Mouse (Mus musculus) heart, embryonic 15.5 days (tissue): ENCODE results near the gene Mdga1. TPM values are rescaled to one million over a fixed set of nuclear protein-coding genes. Genes with fewer than 3 reads are reported as not detected.

Source experiments
- ATAC-seq: fragments of 200-750 bp; cut with Nextera tagmentation; replicated peaks from 2 replicates; pipeline ENCODE4 v1.8.0; 2017; ENCODE audit warnings: low read depth, moderate TSS enrichment; ENCODE audit not compliant: insufficient number of reproducible peaks, insufficient read depth, low FRiP score
- H3K27ac ChIP-seq: fragments of 300-500 bp; sonication (generic); 2 replicates; pipeline ENCODE4 v1.5.1; 2015; ENCODE audit warnings: mild to moderate bottlenecking, inconsistent platforms
- H3K27me3 ChIP-seq: fragments of 300-500 bp; sonication (generic); 2 replicates; pipeline ENCODE4 v1.6.1; 2015; ENCODE audit warnings: inconsistent platforms
- H3K36me3 ChIP-seq: fragments of 300-500 bp; sonication (generic); 2 replicates; pipeline ENCODE4 v1.6.1; 2015; ENCODE audit warnings: mild to moderate bottlenecking, inconsistent platforms
- H3K4me1 ChIP-seq: fragments of 300-500 bp; sonication (generic); replicated peaks from 2 replicates; pipeline ENCODE4 v1.6.1; 2015; ENCODE audit warnings: inconsistent platforms
- H3K4me2 ChIP-seq: fragments of 300-500 bp; sonication (generic); 2 replicates; pipeline ENCODE4 v1.6.1; 2015; ENCODE audit warnings: inconsistent platforms, mild to moderate bottlenecking, moderate library complexity
- H3K4me3 ChIP-seq: fragments of 300-500 bp; sonication (generic); 2 replicates; pipeline ENCODE4 v1.5.1; 2015; ENCODE audit warnings: mild to moderate bottlenecking, inconsistent platforms
- H3K9ac ChIP-seq: fragments of 300-500 bp; sonication (generic); 2 replicates; pipeline ENCODE4 v1.6.1; 2015; ENCODE audit warnings: mild to moderate bottlenecking, inconsistent platforms
- H3K9me3 ChIP-seq: fragments of 300-500 bp; sonication (generic); replicated peaks from 2 replicates; pipeline ENCODE4 v1.6.1; 2016; ENCODE audit warnings: inconsistent platforms
- WGBS: fragments of 180-500 bp; shearing (Covaris S2); methylation state at CpG from one replicate; pipeline ENCODE4 v1.1.7; 2015; ENCODE audit warnings: mixed read lengths; 5-methylcytosine and 5-hydroxymethylcytosine counted together
- polyA plus RNA-seq: library from polyadenylated mRNA; unstranded; fragments of >200 nt; fragmentation: Nextera tagmentation; extraction: Ambion mirVana; gene quantifications from 2 replicates; pipeline ENCODE4 v1.2.1, GENCODE M21; 2015

Gene Mdga1
- polyA plus RNA-seq, 1 experiment from 2014 or later, result 4.2 TPM

DNA sequence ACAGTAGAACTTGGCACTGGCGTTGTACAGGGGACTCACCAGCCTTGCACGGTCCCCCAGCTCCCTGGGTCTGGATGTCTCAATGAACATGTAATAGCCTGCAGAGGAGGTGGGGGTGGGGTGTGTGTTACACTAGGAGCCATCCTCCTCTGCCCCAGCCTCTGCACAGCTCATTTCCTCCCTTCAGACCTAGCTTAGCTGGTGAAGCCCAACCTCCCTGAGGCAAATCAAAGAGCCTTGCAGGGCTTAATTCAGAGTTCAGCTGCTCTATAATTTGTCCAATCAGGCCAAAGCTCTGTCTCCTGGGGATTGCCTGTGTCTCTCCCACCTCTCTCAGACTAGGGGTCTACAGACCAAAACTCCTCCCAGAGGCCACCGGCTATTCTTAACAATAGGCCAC, 131.9 kb downstream of the Mdga1 start:
- H3K4me3 ChIP-seq, result no peak overlapping the region
- no peaks in the 10 kb centered on the region for H3K36me3 ChIP-seq
- H3K4me1 ChIP-seq, result peaks cover 17% of the 10 kb centered on the region
- no peak; the same call in 1 of the 2 replicates for ATAC-seq
- no peak overlapping the region for H3K9ac ChIP-seq
- H3K9me3 ChIP-seq, result no peaks in the 10 kb centered on the region
- H3K27me3 ChIP-seq, result no peaks in the 10 kb centered on the region
- WGBS, result 40% methylated on average over 3 of the region's 3 CpGs
- no peak overlapping the region for H3K4me2 ChIP-seq
- H3K27ac ChIP-seq, result no peak overlapping the region

DNA sequence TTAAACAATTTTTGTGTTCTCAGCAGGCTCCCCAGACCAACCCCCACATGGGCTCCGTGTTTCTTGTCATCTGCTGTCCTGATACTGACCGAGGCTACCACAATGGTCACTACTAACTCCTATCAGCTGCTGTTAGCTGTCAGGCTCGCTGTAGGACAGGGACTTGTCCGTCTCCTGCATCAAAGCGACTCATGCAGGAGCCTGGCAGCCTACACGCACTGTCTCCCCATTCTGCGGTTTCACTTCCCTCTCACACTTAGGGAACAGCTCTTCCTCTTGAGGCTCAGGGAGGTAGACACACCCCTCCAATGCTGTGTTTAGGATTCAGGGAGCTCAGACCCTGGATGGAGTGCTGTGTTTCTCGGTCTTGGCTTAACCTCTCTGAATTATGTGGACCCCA, 132.4 kb downstream of the Mdga1 start:
- no peak overlapping the region for H3K9ac ChIP-seq
- 49% methylated on average over 8 of the region's 8 CpGs for WGBS
- H3K27me3 ChIP-seq, result no peaks in the 10 kb centered on the region
- H3K4me3 ChIP-seq, result no peak overlapping the region
- no peak overlapping the region for H3K4me2 ChIP-seq
- no peaks in the 10 kb centered on the region for H3K36me3 ChIP-seq
- H3K9me3 ChIP-seq, result no peaks in the 10 kb centered on the region
- ATAC-seq, result no peak
- no peak overlapping the region for H3K27ac ChIP-seq
- peaks cover 16% of the 10 kb centered on the region for H3K4me1 ChIP-seq

DNA sequence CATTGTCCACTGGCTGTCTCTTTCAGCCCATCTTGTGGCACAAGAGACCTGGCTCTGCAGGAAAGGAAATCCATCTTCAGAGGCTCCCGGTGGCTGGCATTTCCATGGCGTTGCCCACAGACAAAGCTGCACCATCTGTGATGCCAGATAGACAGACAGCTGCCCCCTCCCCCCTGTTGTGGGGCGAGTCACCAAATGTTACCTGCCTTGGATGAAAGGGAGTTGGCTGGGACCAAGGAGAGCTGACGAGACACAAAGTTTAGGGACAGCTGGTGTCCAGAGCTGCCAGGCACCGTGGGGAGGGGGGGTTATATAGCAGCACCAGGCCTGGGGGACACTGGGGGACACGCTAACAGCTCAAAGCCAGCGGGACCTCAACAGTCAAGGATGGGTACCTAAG, 135.1 kb downstream of the Mdga1 start:
- H3K27me3 ChIP-seq, result no peaks in the 10 kb centered on the region
- H3K9me3 ChIP-seq, result no peaks in the 10 kb centered on the region
- ATAC-seq, result no peak
- 74% methylated on average over 7 of the region's 7 CpGs for WGBS
- H3K27ac ChIP-seq, result no peak overlapping the region
- H3K4me3 ChIP-seq, result no peak overlapping the region
- H3K9ac ChIP-seq, result no peak overlapping the region
- no peak overlapping the region for H3K4me2 ChIP-seq
- H3K36me3 ChIP-seq, result no peaks in the 10 kb centered on the region
- H3K4me1 ChIP-seq, result peaks cover 4% of the 10 kb centered on the region; the same call in 1 of the 2 replicates

DNA sequence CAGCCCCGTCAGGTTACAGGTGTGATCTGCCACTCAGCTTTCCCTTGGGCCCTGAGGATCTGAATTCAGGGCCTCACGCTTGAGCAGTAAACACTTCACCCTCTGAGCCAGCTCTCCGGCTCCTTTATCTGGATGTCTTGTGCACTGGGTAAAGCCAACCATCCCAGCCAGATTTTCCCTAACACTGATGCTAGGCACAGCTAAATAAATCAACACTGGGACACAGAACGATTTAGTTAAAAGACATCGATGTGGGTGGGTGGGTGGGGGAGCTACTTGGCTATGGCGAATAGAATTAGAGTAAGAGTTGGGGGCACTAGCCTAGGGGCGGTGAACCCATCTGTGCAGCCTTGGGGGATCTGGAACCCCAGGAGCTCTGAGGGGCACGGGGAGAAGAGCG, 135.6 kb downstream of the Mdga1 start:
- Histone ChIP-seq H3K36me3 (no peaks in the 10 kb centered on the region), H3K4me2 (no peak overlapping the region), H3K4me3 (no peak overlapping the region), H3K9ac (no peak overlapping the region), H3K27me3 (no peaks in the 10 kb centered on the region), H3K27ac (no peak overlapping the region), H3K9me3 (no peaks in the 10 kb centered on the region), H3K4me1 (peaks cover 4% of the 10 kb centered on the region; the same call in 1 of the 2 replicates)
- ATAC-seq, result no peak
- 88% methylated on average over 9 of the region's 9 CpGs for WGBS

DNA sequence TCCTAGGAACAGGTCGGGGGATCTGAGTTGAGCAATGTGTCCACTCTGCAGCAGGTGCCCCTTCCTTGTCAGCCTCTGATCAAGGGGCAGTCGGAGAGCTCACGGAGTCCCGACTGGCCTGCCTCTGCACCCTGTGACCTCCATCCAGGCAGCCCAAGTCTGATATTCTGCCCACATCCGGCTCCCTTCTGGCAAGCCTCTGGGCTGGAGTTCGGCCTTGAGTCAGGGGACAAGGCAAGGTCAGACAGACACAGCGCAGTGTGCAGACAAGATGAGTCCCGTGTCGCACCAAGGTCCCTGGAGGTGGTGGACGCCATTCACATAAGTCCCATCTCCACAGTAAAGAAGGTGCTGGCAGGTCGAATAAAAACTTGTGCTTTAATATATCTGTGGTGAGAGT, 138.2 kb downstream of the Mdga1 start:
- H3K27ac ChIP-seq, result no peak overlapping the region
- no peak overlapping the region for H3K4me3 ChIP-seq
- H3K36me3 ChIP-seq, result no peaks in the 10 kb centered on the region
- H3K4me2 ChIP-seq, result no peak overlapping the region
- H3K4me1 ChIP-seq, result no peaks in the 10 kb centered on the region
- no peaks in the 10 kb centered on the region for H3K9me3 ChIP-seq
- H3K27me3 ChIP-seq, result no peaks in the 10 kb centered on the region
- 75% methylated on average over 11 of the region's 11 CpGs for WGBS
- no peak for ATAC-seq
- H3K9ac ChIP-seq, result no peak overlapping the region

DNA sequence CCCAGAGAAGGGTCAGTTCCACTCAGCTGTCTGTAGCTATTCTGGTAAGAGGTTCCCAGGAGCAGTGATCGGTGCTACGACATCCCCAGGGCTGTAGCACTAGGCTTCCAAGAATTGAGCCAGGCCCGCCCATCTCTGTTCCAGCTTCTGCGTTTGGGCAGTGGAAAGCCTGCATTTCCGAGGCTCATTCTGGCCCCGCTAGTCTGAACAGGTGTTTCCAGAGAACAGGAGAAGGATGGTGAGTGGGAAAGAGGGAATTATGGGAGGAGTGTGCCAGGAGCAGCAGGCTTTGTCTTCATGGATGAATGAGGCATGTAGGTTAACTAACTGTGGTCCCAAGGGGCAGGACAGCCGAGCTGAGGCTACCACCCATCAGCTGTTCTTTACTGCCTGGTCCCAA, 140.8 kb downstream of the Mdga1 start:
- Histone ChIP-seq H3K9ac (no peak overlapping the region), H3K36me3 (no peaks in the 10 kb centered on the region), H3K9me3 (no peaks in the 10 kb centered on the region), H3K4me1 (peaks cover 10% of the 10 kb centered on the region), H3K4me2 (no peak overlapping the region), H3K27ac (no peak overlapping the region), H3K4me3 (no peak overlapping the region), H3K27me3 (no peaks in the 10 kb centered on the region)
- 76% methylated on average over 7 of the region's 7 CpGs for WGBS
- no peak for ATAC-seq

DNA sequence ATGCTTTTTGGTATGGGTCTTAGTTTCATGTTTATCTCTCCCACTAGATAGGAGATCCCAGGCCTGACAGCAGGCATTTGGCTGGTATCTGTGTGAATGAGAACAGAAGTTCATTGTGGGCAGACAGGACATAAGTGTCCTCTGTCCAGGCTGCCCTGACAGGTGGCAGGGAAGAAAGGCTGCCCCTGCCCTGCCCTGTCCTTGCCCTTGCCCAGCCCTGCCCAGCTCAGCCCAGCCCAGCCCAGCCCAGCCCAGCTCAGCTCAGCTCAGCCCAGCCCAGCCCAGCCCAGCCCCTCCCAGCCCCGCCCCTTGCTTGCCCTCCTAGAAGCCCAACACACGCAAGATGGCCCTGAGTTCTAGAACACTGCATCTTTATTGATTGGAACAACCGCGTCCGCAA, 142.3 kb downstream of the Mdga1 start:
- Histone ChIP-seq H3K9me3 (no peaks in the 10 kb centered on the region), H3K4me3 (no peak overlapping the region), H3K4me1 (peaks cover 21% of the 10 kb centered on the region), H3K36me3 (no peaks in the 10 kb centered on the region), H3K27ac (no peak overlapping the region), H3K4me2 (no peak overlapping the region), H3K9ac (no peak overlapping the region), H3K27me3 (no peaks in the 10 kb centered on the region)
- 71% methylated on average over 5 of the region's 5 CpGs for WGBS
- ATAC-seq, result no peak

DNA sequence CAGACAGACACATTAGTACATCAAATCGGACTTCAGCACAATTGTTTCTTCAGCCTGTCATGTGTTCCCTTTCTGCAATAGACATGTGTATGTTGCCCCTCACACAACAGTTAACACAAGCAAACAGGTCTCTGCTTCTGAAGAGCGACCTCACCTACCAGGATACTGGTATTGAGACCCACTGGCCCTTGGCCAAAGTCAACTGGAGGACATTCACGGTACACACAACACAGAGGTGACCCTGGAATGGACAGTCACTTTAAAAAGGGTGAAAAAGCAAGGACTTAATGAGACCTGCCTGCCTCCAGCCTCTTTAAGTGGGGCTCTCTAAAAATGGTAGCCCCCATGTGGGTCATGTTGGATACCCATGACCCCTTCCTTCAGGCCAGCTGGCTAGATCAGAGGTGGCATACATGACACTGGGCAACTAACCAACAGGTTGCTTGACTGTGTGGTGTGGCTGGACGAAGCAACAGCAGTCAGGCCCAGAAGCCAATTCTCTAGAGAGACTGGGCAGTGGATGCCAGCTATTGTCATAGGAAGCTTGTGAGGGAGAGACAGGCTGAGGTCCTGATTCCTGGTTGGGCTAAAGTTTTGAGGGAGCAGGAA, 145.3 kb downstream of the Mdga1 start:
- H3K27ac ChIP-seq, result peak overlapping the region; percentile 85

DNA sequence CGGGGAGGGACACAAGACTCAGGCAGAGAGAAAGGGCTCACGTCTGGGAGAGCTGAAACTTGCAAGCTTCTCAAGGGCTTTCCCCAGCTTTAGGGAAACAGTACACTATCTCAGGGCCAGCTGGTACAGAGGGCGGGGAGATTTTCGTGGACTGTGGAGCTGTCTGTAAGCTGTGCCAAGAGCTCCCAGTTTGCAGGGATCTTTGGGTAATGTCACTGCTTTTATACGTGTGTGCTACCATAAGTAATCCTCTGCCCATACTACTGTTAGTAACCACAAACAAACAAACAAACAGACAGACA, 145.7 kb downstream of the Mdga1 start:
- peak overlapping the region; percentile 85 for H3K27ac ChIP-seq
- no peak for ATAC-seq
- H3K9ac ChIP-seq, result no peak overlapping the region
- no peaks in the 10 kb centered on the region for H3K27me3 ChIP-seq
- no peaks in the 10 kb centered on the region for H3K36me3 ChIP-seq
- WGBS, result 22% methylated on average over 5 of the region's 5 CpGs
- H3K4me2 ChIP-seq, result peak overlapping the region; percentile 6
- no peaks in the 10 kb centered on the region for H3K9me3 ChIP-seq
- no peak overlapping the region for H3K4me3 ChIP-seq
- peaks cover 26% of the 10 kb centered on the region for H3K4me1 ChIP-seq

More for the DNA sequence above, 145.3 kb downstream of the Mdga1 start:
- Histone ChIP-seq H3K36me3 (no peaks in the 10 kb centered on the region), H3K4me3 (no peak overlapping the region), H3K4me2 (no peak overlapping the region), H3K27me3 (no peaks in the 10 kb centered on the region), H3K9me3 (no peaks in the 10 kb centered on the region), H3K4me1 (peaks cover 22% of the 10 kb centered on the region), H3K9ac (no peak overlapping the region)
- 56% methylated on average over 4 of the region's 4 CpGs for WGBS
- ATAC-seq, result no peak

DNA sequence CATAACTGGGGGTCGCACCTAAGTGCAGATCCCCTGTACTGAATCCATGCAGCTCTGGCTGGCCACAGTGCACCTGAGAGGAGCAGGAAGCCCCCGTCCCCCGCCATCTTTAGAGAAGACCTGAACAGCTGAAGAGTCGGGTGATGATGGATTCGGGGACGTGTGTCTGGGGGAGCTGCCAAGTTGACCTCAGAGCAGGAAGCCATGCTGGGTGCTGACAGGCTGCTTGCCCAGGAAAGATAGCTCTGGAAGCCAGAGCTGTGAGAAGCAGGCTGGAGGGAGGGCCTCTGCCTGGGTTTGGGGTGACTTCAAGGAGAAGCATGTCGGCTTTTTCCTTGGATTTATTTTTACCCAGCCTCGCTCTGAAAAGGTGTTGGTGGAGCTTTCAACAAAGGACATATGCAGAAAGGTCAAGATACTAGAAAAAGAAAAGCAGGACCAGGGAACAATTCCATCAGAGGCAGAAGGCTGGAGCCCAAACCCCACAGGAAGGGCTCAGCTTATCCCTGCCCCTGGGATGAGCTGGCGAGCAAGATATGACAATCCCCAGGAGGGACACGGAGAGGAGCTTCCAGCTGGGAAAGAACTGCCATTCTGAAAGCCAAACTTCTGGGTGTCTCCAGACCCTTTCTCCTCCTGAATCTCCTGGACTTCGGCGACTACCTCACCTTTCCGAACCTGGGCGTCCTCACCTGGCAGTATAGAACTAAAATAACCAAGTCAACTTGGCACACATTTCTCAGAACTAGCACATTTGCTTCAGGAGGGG, 146.3 kb downstream of the Mdga1 start:
- Histone ChIP-seq H3K36me3 (no peaks in the 10 kb centered on the region), H3K27ac (peak overlapping the region; percentile 85), H3K9me3 (no peaks in the 10 kb centered on the region), H3K4me2 (peak overlapping the region; percentile 6), H3K27me3 (no peaks in the 10 kb centered on the region), H3K9ac (no peak overlapping the region), H3K4me3 (no peak overlapping the region), H3K4me1 (peaks cover 26% of the 10 kb centered on the region)
- peak; percentile 64 for ATAC-seq
- WGBS, result 35% methylated on average over 14 of the region's 14 CpGs

DNA sequence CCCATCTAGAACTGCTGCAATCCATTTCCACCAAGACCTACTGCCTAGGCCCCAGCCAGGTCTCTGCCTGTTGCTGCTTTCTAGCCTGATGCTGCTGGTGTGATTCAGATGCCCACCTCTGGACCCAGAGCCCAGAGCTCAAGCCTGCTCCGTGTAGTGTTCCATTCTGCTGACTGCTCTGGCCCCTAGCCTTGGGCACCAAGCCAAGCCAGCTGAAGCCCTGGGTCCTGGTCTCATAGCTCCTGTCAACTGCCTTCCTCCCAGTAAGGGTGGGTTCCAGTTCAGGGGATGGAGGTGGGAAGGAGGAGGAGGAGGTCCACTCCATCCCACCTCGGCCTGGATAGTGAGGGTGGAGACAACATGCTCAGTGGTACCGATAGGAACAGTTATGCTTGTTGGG, 150.3 kb downstream of the Mdga1 start:
- Histone ChIP-seq H3K27me3 (no peaks in the 10 kb centered on the region), H3K9ac (no peak overlapping the region), H3K4me2 (no peak overlapping the region), H3K4me1 (peaks cover 21% of the 10 kb centered on the region), H3K4me3 (no peak overlapping the region), H3K9me3 (no peaks in the 10 kb centered on the region), H3K36me3 (no peaks in the 10 kb centered on the region), H3K27ac (no peak overlapping the region)
- WGBS, result 59% methylated on average over 3 of the region's 3 CpGs
- no peak for ATAC-seq

DNA sequence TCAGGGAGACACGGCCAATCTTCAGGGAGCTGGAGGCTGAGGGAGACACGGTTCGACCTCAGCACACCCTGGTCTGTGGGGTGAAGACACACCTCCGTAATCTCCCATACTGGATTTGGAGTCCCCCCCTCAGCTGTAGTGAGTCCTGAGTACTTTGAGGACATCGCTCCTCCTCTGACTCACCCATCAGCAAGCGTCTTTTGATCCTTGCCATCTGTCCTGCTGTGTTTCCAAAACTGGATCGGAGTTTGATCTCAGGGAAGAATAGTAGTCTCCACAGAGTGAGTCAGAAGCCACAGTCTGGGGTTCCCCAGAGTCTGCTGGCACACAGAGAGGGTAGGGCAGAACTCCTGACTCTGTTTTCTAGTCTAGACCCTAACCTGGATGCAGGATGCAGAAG, 150.9 kb downstream of the Mdga1 start:
- no peak for ATAC-seq
- H3K9me3 ChIP-seq, result no peaks in the 10 kb centered on the region
- H3K27ac ChIP-seq, result no peak overlapping the region
- no peak overlapping the region for H3K9ac ChIP-seq
- WGBS, result 65% methylated on average over 7 of the region's 7 CpGs
- H3K27me3 ChIP-seq, result no peaks in the 10 kb centered on the region
- H3K36me3 ChIP-seq, result no peaks in the 10 kb centered on the region
- H3K4me1 ChIP-seq, result peaks cover 15% of the 10 kb centered on the region
- H3K4me3 ChIP-seq, result no peak overlapping the region
- no peak overlapping the region for H3K4me2 ChIP-seq
